Mouse (Mus musculus) mammary gland, adult 2 months (tissue): ENCODE results near the gene Krt28. TPM values are rescaled to one million over a fixed set of nuclear protein-coding genes. Genes with fewer than 3 reads are reported as not detected.

ENCODE experiments used
- polyA plus RNA-seq: library from polyadenylated mRNA; depleted of rRNA; stranded (reverse); fragments of >200 nt; gene quantifications from 2 replicates; pipeline ENCODE4 v1.2.3, GENCODE M21; 2012; ENCODE audit warnings: low replicate concordance; rRNA removed

Gene Krt28
- polyA plus RNA-seq, result not detected in 2 replicates

DNA sequence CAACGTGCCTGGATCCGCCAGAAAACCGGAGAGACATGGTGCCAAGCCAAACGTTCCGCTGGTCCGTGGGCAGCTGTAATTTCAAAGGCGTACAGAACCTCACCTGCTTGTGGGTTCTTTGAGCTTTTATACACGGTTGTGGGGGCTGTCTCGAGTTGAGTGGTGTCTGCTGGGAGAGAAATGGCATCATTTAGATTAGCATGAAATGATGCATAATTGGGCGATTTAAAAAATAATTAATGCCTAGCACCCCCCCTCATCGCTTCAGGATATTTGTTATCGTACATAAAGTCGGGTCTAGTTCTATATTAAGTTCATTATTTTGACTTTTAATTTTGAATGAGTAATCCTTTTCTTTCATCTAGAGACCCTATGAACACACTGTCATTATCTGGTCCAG lies at the start of gene Krt28:
Gene Krt28, minus strand, starts transcription at position 101 of the 400 bp plus-strand sequence.

DNA sequence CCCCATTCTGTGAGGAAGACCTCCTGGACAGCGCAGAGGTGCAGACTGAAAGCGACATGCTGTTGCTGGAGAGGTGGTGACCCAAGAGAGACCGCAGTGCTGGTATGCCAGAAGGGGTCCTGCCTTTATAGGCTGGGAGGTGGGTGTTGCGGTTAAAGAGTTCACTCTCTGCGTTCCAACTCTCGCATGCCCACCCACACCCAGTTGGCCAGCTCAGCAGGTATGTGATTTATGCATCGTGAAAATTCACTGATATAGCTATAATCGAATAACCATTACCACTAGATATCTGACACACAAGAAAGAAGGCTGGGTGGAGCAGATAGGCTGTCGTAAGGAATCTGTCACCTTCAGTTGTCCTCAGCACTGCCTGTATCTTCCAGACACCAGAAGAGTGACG lies 47.5 kb upstream of the Krt28 start, which contains the start of gene Krt12:
Gene Krt12, minus strand, starts transcription at position 101 of the 400 bp plus-strand sequence.

DNA sequence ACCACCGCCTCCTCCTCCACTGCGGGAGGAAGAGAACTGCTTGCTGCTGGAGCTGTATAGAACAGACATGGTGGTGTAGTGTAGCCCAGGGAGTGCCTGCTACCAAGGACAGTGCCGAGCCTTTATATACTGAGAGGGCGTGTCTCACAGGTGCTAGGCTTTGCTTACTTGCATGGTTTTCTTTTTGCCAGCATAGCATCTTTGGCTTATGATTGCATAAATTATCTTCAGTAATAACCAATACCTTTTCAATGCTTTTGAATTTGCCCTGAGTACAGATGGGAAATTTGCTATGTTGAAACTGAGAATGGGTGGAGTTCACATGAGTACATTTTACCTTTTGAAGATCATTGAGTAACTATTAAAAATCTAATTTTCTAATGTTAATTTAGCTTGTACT lies 14.6 kb upstream of the Krt28 start, which contains the start of gene Krt10:
Gene Krt10, minus strand, starts transcription at position 101 of the 400 bp plus-strand sequence.

DNA sequence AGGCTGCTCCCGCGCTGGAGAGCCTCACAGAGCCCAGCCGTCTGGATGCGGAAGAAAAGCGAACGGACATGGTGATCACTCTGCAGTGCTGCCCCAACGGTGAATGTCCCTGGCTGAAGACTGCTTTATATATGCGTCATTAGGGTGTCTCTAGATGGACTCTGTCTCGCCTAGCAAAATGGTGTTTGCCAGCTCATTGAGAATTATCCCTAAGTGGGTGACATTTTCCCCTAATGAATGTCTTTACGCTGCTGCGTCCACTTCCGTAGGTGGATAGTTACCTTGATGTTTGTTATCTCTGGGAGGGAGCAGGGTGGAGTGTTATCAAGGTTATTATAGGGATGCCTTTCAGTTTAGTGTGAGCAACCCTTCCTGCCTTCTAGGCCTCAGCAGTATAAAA lies 23.7 kb downstream of the Krt28 start, which contains the start of gene Krt27:
Gene Krt27, minus strand, starts transcription at position 101 of the 400 bp plus-strand sequence.

DNA sequence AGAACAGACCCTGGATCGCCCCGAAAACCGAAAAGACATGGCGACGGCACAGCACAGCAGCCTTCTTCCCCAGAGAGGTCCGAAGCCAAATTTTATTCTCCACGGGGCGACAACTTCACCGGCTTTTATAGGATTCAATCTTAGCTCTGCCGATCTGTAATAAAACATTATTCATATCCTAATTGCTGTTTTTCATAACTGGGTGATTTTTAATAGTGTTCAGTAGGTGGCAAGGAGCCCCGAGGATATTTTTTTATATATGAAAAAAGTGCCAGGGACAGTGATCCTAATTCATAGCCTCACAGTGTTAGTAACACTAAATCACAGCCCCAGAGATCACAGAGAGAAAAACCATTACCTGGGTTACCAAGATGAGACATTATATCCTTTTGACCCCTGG lies 36.8 kb downstream of the Krt28 start, which contains the start of gene Krt26:
Gene Krt26, minus strand, starts transcription at position 101 of the 400 bp plus-strand sequence.

DNA sequence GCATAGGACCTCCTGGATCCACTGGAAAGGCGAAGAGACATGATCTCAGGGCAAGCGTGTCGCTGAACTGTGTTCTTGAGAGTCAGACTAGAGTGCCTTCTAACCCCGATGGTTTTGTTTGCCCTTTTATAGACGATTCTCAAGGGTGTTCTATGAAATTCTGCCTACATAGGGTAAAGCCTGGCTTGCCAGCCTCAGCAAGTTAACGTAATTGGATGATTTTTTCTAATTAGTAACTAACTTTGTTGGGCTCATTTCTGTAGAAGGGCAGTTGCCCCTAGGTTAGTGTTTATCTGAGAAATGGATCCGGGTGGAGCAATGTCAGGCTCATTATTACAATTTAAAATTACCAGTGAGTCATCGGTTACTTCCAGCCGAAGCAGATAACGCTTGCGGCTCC lies 51.9 kb downstream of the Krt28 start, which contains the start of gene Krt25:
Gene Krt25, minus strand, starts transcription at position 101 of the 400 bp plus-strand sequence.

Other genes with a start within 250 kb of the Krt28 start
- gene Ccr7, start 219.8 kb downstream of the Krt28 start, polyA plus RNA-seq, result 92.7 and 174 TPM in 2 replicates
- 14.3 and 17.3 TPM in 2 replicates for gene Smarce1, start 143.9 kb downstream of the Krt28 start, polyA plus RNA-seq
- 0.32 and 0.82 TPM in 2 replicates for gene Krt222, start 130.8 kb downstream of the Krt28 start, polyA plus RNA-seq
- 0.17 TPM in 1 of 2 replicates, not detected in the other for gene Krt24, start 89.6 kb downstream of the Krt28 start, polyA plus RNA-seq
- not detected in 2 replicates for gene Krt25, start 52.0 kb downstream of the Krt28 start, polyA plus RNA-seq
- gene Krt26, start 36.9 kb downstream of the Krt28 start, polyA plus RNA-seq, result not detected in 2 replicates
- gene Krt27, start 23.8 kb downstream of the Krt28 start, polyA plus RNA-seq, result not detected in 2 replicates
- 2.3 and 24.1 TPM in 2 replicates for gene Krt10, start 14.5 kb upstream of the Krt28 start, polyA plus RNA-seq
- not detected in 2 replicates for gene Krt12, start 47.4 kb upstream of the Krt28 start, polyA plus RNA-seq
- 0.13 and 0.25 TPM in 2 replicates for gene Krt20, start 63.2 kb upstream of the Krt28 start, polyA plus RNA-seq
- 2.8 and 3.9 TPM in 2 replicates for gene Krt23, start 118.2 kb upstream of the Krt28 start, polyA plus RNA-seq
- not detected in 2 replicates for gene Krt39, start 146.4 kb upstream of the Krt28 start, polyA plus RNA-seq
- gene Krt40, start 168.3 kb upstream of the Krt28 start, polyA plus RNA-seq, result not detected in 2 replicates
- gene Krtap3-3, start 176.0 kb upstream of the Krt28 start, polyA plus RNA-seq, result not detected in 2 replicates
- gene Krtap3-2, start 181.9 kb upstream of the Krt28 start, polyA plus RNA-seq, result 0.43 and 2.2 TPM in 2 replicates
- gene Gm11939, start 184.6 kb upstream of the Krt28 start, polyA plus RNA-seq, result not detected in 2 replicates
- not detected in 2 replicates for gene Krtap3-1, start 191.7 kb upstream of the Krt28 start, polyA plus RNA-seq
- gene Krtap1-5, start 206.1 kb upstream of the Krt28 start, polyA plus RNA-seq, result not detected in 2 replicates
- gene Krtap1-4, start 208.8 kb upstream of the Krt28 start, polyA plus RNA-seq, result not detected in 2 replicates
- gene Krtap1-3, start 216.4 kb upstream of the Krt28 start, polyA plus RNA-seq, result not detected in 2 replicates
- gene Krtap9-3, start 223.2 kb upstream of the Krt28 start, polyA plus RNA-seq, result not detected in 2 replicates
- gene Gm11938, start 228.4 kb upstream of the Krt28 start, polyA plus RNA-seq, result not detected in 2 replicates
- gene Gm11937, start 235.3 kb upstream of the Krt28 start, polyA plus RNA-seq, result not detected in 2 replicates
- not detected in 2 replicates for gene Krtap2-4, start 239.9 kb upstream of the Krt28 start, polyA plus RNA-seq
- gene Gm11562, start 245.5 kb upstream of the Krt28 start, polyA plus RNA-seq, result not detected in 2 replicates